Mouse (Mus musculus) cerebellum, adult 9-10 months (tissue): ENCODE measurements around the gene Tstd2.
A peak's percentile ranks its signal among the peaks of the same experiment; 100 is the strongest.

Experiments
- DNase-seq: peaks from one replicate; pipeline ENCODE4 v3.0.0; 2022

Tstd2 gene

GRCm38 (mm10) chr4:46084416-46085172 lies 53.9 kb downstream of the Tstd2 start:
- DNase-seq = peak; percentile 61

- DNase-seq = no peak
Measured at GRCm38 (mm10) chr4:46082555-46082954, 55.9 kb downstream of the Tstd2 start.

- DNase-seq = no peak
Measured at GRCm38 (mm10) chr4:46080261-46080660, 58.2 kb downstream of the Tstd2 start.

GRCm38 (mm10) chr4:46076892-46077291 lies 61.6 kb downstream of the Tstd2 start:
- no peak for DNase-seq

- DNase-seq = no peak
Measured at GRCm38 (mm10) chr4:46075664-46076063, 62.8 kb downstream of the Tstd2 start.

GRCm38 (mm10) chr4:46073736-46074135 lies 64.8 kb downstream of the Tstd2 start:
- peak; percentile 83 for DNase-seq

GRCm38 (mm10) chr4:46072631-46073030 lies 65.9 kb downstream of the Tstd2 start:
- no peak for DNase-seq

GRCm38 (mm10) chr4:46069851-46070482 lies 68.5 kb downstream of the Tstd2 start:
- DNase-seq = peak; percentile 91

- peak; percentile 80 for DNase-seq
Measured at GRCm38 (mm10) chr4:46068573-46068972, 69.9 kb downstream of the Tstd2 start.

GRCm38 (mm10) chr4:46068060-46068459 lies 70.4 kb downstream of the Tstd2 start:
- no peak for DNase-seq

GRCm38 (mm10) chr4:46065695-46066340 lies 72.7 kb downstream of the Tstd2 start:
- no peak for DNase-seq

GRCm38 (mm10) chr4:46064961-46065360 lies 73.5 kb downstream of the Tstd2 start:
- DNase-seq = no peak
